Mouse (Mus musculus) thymus, postnatal 25 days (tissue): ENCODE measurements around the gene Ehhadh.
A peak's percentile ranks its signal among the peaks of the same experiment; 100 is the strongest.
"Not testable (repeated sequence)": the region's sequence is repeated elsewhere in the genome, so short reads cannot be mapped to it uniquely, and the experiment has no call there.

Experiments
- DNase-seq: peaks from one replicate; pipeline ENCODE4 v3.0.0; 2022

Ehhadh gene

GRCm38 (mm10) chr16:21793875-21794696 lies 6.5 kb upstream of the Ehhadh start, which contains the start of gene Map3k13:
TSS of gene Map3k13 (plus strand) at chr16:21794346.
- peak; percentile 95 for DNase-seq

GRCm38 (mm10) chr16:21793080-21793810 lies 5.6 kb upstream of the Ehhadh start:
- DNase-seq = not testable (repeated sequence)

- no peak for DNase-seq
Observed at GRCm38 (mm10) chr16:21791779-21792178, 4.2 kb upstream of the Ehhadh start.

GRCm38 (mm10) chr16:21790469-21790868 lies 2.9 kb upstream of the Ehhadh start:
- no peak for DNase-seq

- DNase-seq = no peak
Observed at GRCm38 (mm10) chr16:21789180-21789579, 1.6 kb upstream of the Ehhadh start.

- DNase-seq = no peak
Observed at GRCm38 (mm10) chr16:21788581-21788980, 974 bp upstream of the Ehhadh start.

GRCm38 (mm10) chr16:21786317-21786716 lies 1.3 kb downstream of the Ehhadh start:
- DNase-seq = no peak

- DNase-seq = no peak
Observed at GRCm38 (mm10) chr16:21785000-21785399, 2.6 kb downstream of the Ehhadh start.

GRCm38 (mm10) chr16:21782807-21783206 lies 4.8 kb downstream of the Ehhadh start:
- DNase-seq = no peak

- DNase-seq = no peak
Observed at GRCm38 (mm10) chr16:21781895-21782294, 5.7 kb downstream of the Ehhadh start.

- DNase-seq = no peak
Observed at GRCm38 (mm10) chr16:21781277-21781676, 6.3 kb downstream of the Ehhadh start.

GRCm38 (mm10) chr16:21779149-21779548 lies 8.5 kb downstream of the Ehhadh start:
- no peak for DNase-seq

GRCm38 (mm10) chr16:21778293-21778866 lies 9.2 kb downstream of the Ehhadh start:
- DNase-seq = peak; percentile 24

GRCm38 (mm10) chr16:21774725-21775124 lies 12.9 kb downstream of the Ehhadh start:
- DNase-seq = no peak

GRCm38 (mm10) chr16:21769667-21770066 lies 17.9 kb downstream of the Ehhadh start:
- DNase-seq = peak; percentile 22

- DNase-seq = no peak
Observed at GRCm38 (mm10) chr16:21768255-21768654, 19.4 kb downstream of the Ehhadh start.

- no peak for DNase-seq
Observed at GRCm38 (mm10) chr16:21758447-21758846, 29.2 kb downstream of the Ehhadh start.

GRCm38 (mm10) chr16:21743401-21743800 lies 44.2 kb downstream of the Ehhadh start:
- DNase-seq = no peak

- no peak for DNase-seq
Observed at GRCm38 (mm10) chr16:21742898-21743297, 44.7 kb downstream of the Ehhadh start.

- DNase-seq = no peak
Observed at GRCm38 (mm10) chr16:21742191-21742870, 45.3 kb downstream of the Ehhadh start.

GRCm38 (mm10) chr16:21741542-21741941 lies 46.1 kb downstream of the Ehhadh start:
- DNase-seq = no peak

- DNase-seq = no peak
Observed at GRCm38 (mm10) chr16:21735638-21736037, 52.0 kb downstream of the Ehhadh start.

GRCm38 (mm10) chr16:21727897-21728364 lies 59.7 kb downstream of the Ehhadh start:
- DNase-seq = peak; percentile 64
